Mouse (Mus musculus): ENCODE measurements around the gene Extl1. TPM values are rescaled to one million over a fixed set of nuclear protein-coding genes. Genes with fewer than 3 reads are reported as not detected.
A peak's percentile ranks its signal among the peaks of the same experiment; 100 is the strongest.
"Not testable (repeated sequence)": the region's sequence is repeated elsewhere in the genome, so short reads cannot be mapped to it uniquely, and the experiment has no call there.

Gene Extl1
- 0.45 and 0.58 TPM in 2 replicates for polyA plus RNA-seq (2015; fragmentation: Nextera tagmentation; extraction: Ambion mirVana)

- 97% methylated on average over 2 of the region's 6 CpGs for whole genome bisulfite sequencing
- H3K4me3 ChIP-seq (ENCODE audit: low read depth, low read length); H3K9ac ChIP-seq (ENCODE audit: low read depth, low read length); ATAC-seq; H3K4me2 ChIP-seq (ENCODE audit: low read length); H3K27ac ChIP-seq (ENCODE audit: low read length); H3K27me3 ChIP-seq (ENCODE audit: control insufficient read depth, insufficient read depth, low read depth, low read length); H3K36me3 ChIP-seq (ENCODE audit: control insufficient read depth, insufficient read depth, low read length); H3K9me3 ChIP-seq (replicated peaks; ENCODE audit: control insufficient read depth, low read length, poor library complexity, severe bottlenecking); H3K4me1 ChIP-seq (ENCODE audit: control insufficient read depth, insufficient read depth, low read length): not testable (repeated sequence)
Measured at GRCm38 (mm10) chr4:134383750-134384149, at the start of gene Extl1. TSS of gene Extl1 (minus strand) at chr4:134383850.

GRCm38 (mm10) chr4:134432686-134433360 is 49.2 kb upstream of the Extl1 start:
- Histone ChIP-seq H3K4me1 (ENCODE audit: control insufficient read depth, insufficient read depth, low read length) (peaks cover 20% of the 10 kb centered on the region), H3K36me3 (ENCODE audit: control insufficient read depth, insufficient read depth, low read length) (no peaks in the 10 kb centered on the region)
- WGBS = 84% methylated on average over 15 of the region's 15 CpGs

GRCm38 (mm10) chr4:134430381-134431004 is 46.8 kb upstream of the Extl1 start:
- 0 out of 2 replicates have a peak overlapping the region, but pooled peaks have one; percentile 3 for H3K4me3 ChIP-seq (ENCODE audit: low read depth, low read length)
- peak; percentile 77 for ATAC-seq
- 10% methylated on average over 23 of the region's 23 CpGs for WGBS

More at GRCm38 (mm10) chr4:134432686-134433360, 49.2 kb upstream of the Extl1 start:
- no peak for ATAC-seq
- Histone ChIP-seq H3K4me3 (ENCODE audit: low read depth, low read length) (no peak overlapping the region), H3K27ac (ENCODE audit: low read length) (no peak overlapping the region), H3K9me3 (replicated peaks; ENCODE audit: control insufficient read depth, low read length, poor library complexity, severe bottlenecking) (no peaks in the 10 kb centered on the region), H3K9ac (ENCODE audit: low read depth, low read length) (no peak overlapping the region), H3K27me3 (ENCODE audit: control insufficient read depth, insufficient read depth, low read depth, low read length) (no peaks in the 10 kb centered on the region), H3K4me2 (ENCODE audit: low read length) (no peak overlapping the region)

DNA sequence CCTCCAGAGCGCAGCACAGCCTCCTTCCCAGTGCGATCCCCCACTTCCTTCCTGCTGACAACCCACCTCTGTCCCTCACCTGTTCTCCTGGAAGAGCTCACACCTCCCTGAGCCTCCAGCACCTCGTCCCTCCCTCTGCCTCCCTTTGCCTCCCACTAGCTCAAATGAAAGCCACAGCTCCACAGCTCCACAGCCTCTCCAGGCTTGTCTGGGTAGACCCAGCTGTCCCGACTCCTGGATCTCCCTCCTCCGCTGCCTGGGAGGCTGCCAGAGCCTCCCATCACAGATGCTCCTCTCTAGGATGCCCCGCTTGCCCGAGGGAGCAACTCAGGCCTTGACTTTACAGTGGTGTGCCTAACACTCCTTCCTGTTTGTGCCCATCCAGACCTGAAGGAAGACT is 41.4 kb upstream of the Extl1 start:
- Histone ChIP-seq H3K9ac (ENCODE audit: low read depth, low read length) (no peak overlapping the region), H3K9me3 (replicated peaks; ENCODE audit: control insufficient read depth, low read length, poor library complexity, severe bottlenecking) (no peaks in the 10 kb centered on the region), H3K4me1 (ENCODE audit: control insufficient read depth, insufficient read depth, low read length) (peaks cover 5% of the 10 kb centered on the region), H3K36me3 (ENCODE audit: control insufficient read depth, insufficient read depth, low read length) (no peaks in the 10 kb centered on the region), H3K27me3 (ENCODE audit: control insufficient read depth, insufficient read depth, low read depth, low read length) (no peaks in the 10 kb centered on the region), H3K4me2 (ENCODE audit: low read length) (no peak overlapping the region), H3K4me3 (ENCODE audit: low read depth, low read length) (no peak overlapping the region), H3K27ac (ENCODE audit: low read length) (no peak overlapping the region)
- ATAC-seq = no peak
- 66% methylated on average over 7 of the region's 7 CpGs for WGBS

More at GRCm38 (mm10) chr4:134430381-134431004, 46.8 kb upstream of the Extl1 start:
- H3K27ac ChIP-seq (ENCODE audit: low read length) = peak overlapping the region; percentile 92
- no peaks in the 10 kb centered on the region for H3K27me3 ChIP-seq (ENCODE audit: control insufficient read depth, insufficient read depth, low read depth, low read length)
- no peaks in the 10 kb centered on the region for H3K9me3 ChIP-seq (replicated peaks; ENCODE audit: control insufficient read depth, low read length, poor library complexity, severe bottlenecking)
- H3K9ac ChIP-seq (ENCODE audit: low read depth, low read length) = peak overlapping the region; percentile 58
- H3K4me2 ChIP-seq (ENCODE audit: low read length) = peak overlapping the region; percentile 45
- no peaks in the 10 kb centered on the region for H3K36me3 ChIP-seq (ENCODE audit: control insufficient read depth, insufficient read depth, low read length)
- H3K4me1 ChIP-seq (ENCODE audit: control insufficient read depth, insufficient read depth, low read length) = peaks cover 18% of the 10 kb centered on the region

DNA sequence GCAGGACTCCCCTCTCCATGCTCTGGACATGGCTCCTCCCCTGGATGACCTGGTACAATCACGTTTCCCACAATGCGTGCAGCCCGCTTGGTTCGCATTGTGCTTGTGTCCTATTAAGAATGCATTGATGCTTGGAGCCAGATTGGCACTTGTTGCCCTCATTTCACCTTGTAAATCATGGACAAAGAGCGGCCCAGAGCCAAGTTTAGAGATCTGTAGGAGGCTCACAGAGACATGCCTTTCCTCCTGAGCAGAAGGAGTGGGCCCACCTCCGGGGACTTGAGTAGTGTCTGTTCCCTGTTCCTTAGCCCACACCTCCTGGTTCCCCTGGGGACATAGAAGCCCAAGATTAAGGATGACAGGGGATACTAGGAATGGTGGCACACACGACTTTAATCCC is 40.3 kb upstream of the Extl1 start:
- Histone ChIP-seq H3K4me2 (ENCODE audit: low read length) (no peak overlapping the region), H3K4me3 (ENCODE audit: low read depth, low read length) (no peak overlapping the region), H3K27ac (ENCODE audit: low read length) (no peak overlapping the region), H3K36me3 (ENCODE audit: control insufficient read depth, insufficient read depth, low read length) (no peaks in the 10 kb centered on the region), H3K27me3 (ENCODE audit: control insufficient read depth, insufficient read depth, low read depth, low read length) (no peaks in the 10 kb centered on the region), H3K9ac (ENCODE audit: low read depth, low read length) (no peak overlapping the region), H3K9me3 (replicated peaks; ENCODE audit: control insufficient read depth, low read length, poor library complexity, severe bottlenecking) (no peaks in the 10 kb centered on the region), H3K4me1 (ENCODE audit: control insufficient read depth, insufficient read depth, low read length) (no peaks in the 10 kb centered on the region)
- WGBS = 86% methylated on average over 7 of the region's 7 CpGs
- ATAC-seq = no peak

GRCm38 (mm10) chr4:134421971-134422370 is 38.3 kb upstream of the Extl1 start:
- Histone ChIP-seq H3K9me3 (replicated peaks; ENCODE audit: control insufficient read depth, low read length, poor library complexity, severe bottlenecking) (no peaks in the 10 kb centered on the region), H3K9ac (ENCODE audit: low read depth, low read length) (no peak overlapping the region), H3K27ac (ENCODE audit: low read length) (no peak overlapping the region), H3K4me1 (ENCODE audit: control insufficient read depth, insufficient read depth, low read length) (no peaks in the 10 kb centered on the region), H3K4me3 (ENCODE audit: low read depth, low read length) (no peak overlapping the region), H3K4me2 (ENCODE audit: low read length) (no peak overlapping the region), H3K36me3 (ENCODE audit: control insufficient read depth, insufficient read depth, low read length) (no peaks in the 10 kb centered on the region), H3K27me3 (ENCODE audit: control insufficient read depth, insufficient read depth, low read depth, low read length) (no peaks in the 10 kb centered on the region)
- WGBS = 64% methylated on average over 11 of the region's 11 CpGs
- ATAC-seq = no peak

DNA sequence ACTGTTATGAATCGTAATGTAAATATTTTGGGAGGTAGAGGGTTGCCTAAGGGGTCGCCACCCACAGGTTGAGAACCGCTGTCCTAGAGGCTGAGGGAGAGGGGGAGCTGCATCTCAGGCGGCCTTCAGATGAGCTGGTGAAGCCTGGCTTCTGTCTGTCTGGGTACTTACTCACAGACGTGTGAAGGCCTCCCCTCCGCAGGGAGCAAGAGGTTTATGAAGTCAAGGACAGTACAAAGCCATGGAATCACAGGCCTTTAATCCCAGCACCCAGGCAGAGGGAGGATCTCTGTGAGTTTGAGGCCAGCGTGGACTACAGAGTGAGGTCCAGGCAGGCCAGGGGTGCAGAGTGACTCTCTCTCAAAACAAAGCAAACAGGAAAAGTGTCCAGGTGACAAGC is 33.5 kb upstream of the Extl1 start:
- Histone ChIP-seq H3K36me3 (ENCODE audit: control insufficient read depth, insufficient read depth, low read length) (no peaks in the 10 kb centered on the region), H3K9me3 (replicated peaks; ENCODE audit: control insufficient read depth, low read length, poor library complexity, severe bottlenecking) (no peaks in the 10 kb centered on the region), H3K9ac (ENCODE audit: low read depth, low read length) (0 out of 2 replicates have a peak overlapping the region, but pooled peaks have one; percentile 34), H3K4me1 (ENCODE audit: control insufficient read depth, insufficient read depth, low read length) (peaks cover 8% of the 10 kb centered on the region), H3K27me3 (ENCODE audit: control insufficient read depth, insufficient read depth, low read depth, low read length) (no peaks in the 10 kb centered on the region), H3K4me3 (ENCODE audit: low read depth, low read length) (no peak overlapping the region), H3K4me2 (ENCODE audit: low read length) (no peak overlapping the region), H3K27ac (ENCODE audit: low read length) (peak overlapping the region; percentile 51; the same call in 1 of the 2 replicates)
- ATAC-seq = no peak
- WGBS = 66% methylated on average over 7 of the region's 7 CpGs

- WGBS = 53% methylated on average over 15 of the region's 15 CpGs
- no peaks in the 10 kb centered on the region for H3K27me3 ChIP-seq (ENCODE audit: control insufficient read depth, insufficient read depth, low read depth, low read length)
- ATAC-seq = no peak
- H3K4me3 ChIP-seq (ENCODE audit: low read depth, low read length) = no peak overlapping the region
- H3K4me1 ChIP-seq (ENCODE audit: control insufficient read depth, insufficient read depth, low read length) = peaks cover 8% of the 10 kb centered on the region
- H3K27ac ChIP-seq (ENCODE audit: low read length) = peak overlapping the region; percentile 51
- H3K4me2 ChIP-seq (ENCODE audit: low read length) = no peak overlapping the region; the same call in 1 of the 2 replicates
- peak overlapping the region; percentile 28; the same call in 1 of the 2 replicates for H3K9ac ChIP-seq (ENCODE audit: low read depth, low read length)
- no peaks in the 10 kb centered on the region for H3K36me3 ChIP-seq (ENCODE audit: control insufficient read depth, insufficient read depth, low read length)
- no peaks in the 10 kb centered on the region for H3K9me3 ChIP-seq (replicated peaks; ENCODE audit: control insufficient read depth, low read length, poor library complexity, severe bottlenecking)
Measured at GRCm38 (mm10) chr4:134416602-134417001, 33.0 kb upstream of the Extl1 start.

GRCm38 (mm10) chr4:134416177-134416576 is 32.5 kb upstream of the Extl1 start:
- H3K4me1 ChIP-seq (ENCODE audit: control insufficient read depth, insufficient read depth, low read length) = peaks cover 8% of the 10 kb centered on the region
- no peaks in the 10 kb centered on the region for H3K36me3 ChIP-seq (ENCODE audit: control insufficient read depth, insufficient read depth, low read length)
- no peak overlapping the region for H3K4me3 ChIP-seq (ENCODE audit: low read depth, low read length)
- WGBS = 74% methylated on average over 17 of the region's 17 CpGs
- peak overlapping the region; percentile 51; the same call in 1 of the 2 replicates for H3K27ac ChIP-seq (ENCODE audit: low read length)
- H3K4me2 ChIP-seq (ENCODE audit: low read length) = no peak overlapping the region
- H3K27me3 ChIP-seq (ENCODE audit: control insufficient read depth, insufficient read depth, low read depth, low read length) = no peaks in the 10 kb centered on the region
- no peaks in the 10 kb centered on the region for H3K9me3 ChIP-seq (replicated peaks; ENCODE audit: control insufficient read depth, low read length, poor library complexity, severe bottlenecking)
- no peak overlapping the region for H3K9ac ChIP-seq (ENCODE audit: low read depth, low read length)
- no peak for ATAC-seq

All from midbrain, embryonic 16.5 days (tissue).